Mouse (Mus musculus) MN1 (cell line): ENCODE measurements at regions not wholly inside any gene's neighbourhood (a gene's known extent, or its start where the extent isn't known, plus 50 kb on each side); places are given as distances from the start of the nearest gene placed in this dataset.
"Not testable (repeated sequence)": the region's sequence is repeated elsewhere in the genome, so short reads cannot be mapped to it uniquely, and the experiment has no call there.

Experiments used
- DNase-seq: peaks from one replicate; pipeline ENCODE4 v3.0.0-alpha.2; 2016; ENCODE audit warnings: low spot score

GRCm38 (mm10) chr5:102123285-102123684 lies 53.6 kb upstream of the Wdfy3 start:
- DNase-seq = no peak

GRCm38 (mm10) chr5:102126737-102127136 lies 57.0 kb upstream of the Wdfy3 start:
- no peak for DNase-seq

DNA sequence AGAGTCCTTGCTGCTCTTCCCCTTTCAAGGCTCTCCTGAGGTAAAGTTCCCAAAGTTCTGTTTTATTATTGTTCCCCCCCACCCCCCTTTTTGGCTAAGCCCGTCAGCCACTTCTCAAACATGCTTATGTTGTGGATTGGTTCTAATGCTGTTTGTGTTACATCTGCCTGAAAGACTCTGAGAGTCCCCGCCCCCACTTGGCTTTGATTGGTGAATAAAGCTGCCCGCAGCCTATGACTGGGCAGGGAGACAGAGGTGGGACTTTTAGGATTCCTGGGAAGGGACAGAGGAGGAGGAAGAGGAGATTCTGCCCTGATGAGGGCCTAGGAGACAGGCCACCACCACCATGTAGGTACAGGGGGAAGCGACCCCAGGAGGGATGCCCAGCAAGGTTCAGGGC lies 78.3 kb upstream of the Wdfy3 start:
- DNase-seq = no peak

GRCm38 (mm10) chr5:102149481-102150129 lies 79.9 kb upstream of the Wdfy3 start:
- DNase-seq = peak; percentile 58

DNA sequence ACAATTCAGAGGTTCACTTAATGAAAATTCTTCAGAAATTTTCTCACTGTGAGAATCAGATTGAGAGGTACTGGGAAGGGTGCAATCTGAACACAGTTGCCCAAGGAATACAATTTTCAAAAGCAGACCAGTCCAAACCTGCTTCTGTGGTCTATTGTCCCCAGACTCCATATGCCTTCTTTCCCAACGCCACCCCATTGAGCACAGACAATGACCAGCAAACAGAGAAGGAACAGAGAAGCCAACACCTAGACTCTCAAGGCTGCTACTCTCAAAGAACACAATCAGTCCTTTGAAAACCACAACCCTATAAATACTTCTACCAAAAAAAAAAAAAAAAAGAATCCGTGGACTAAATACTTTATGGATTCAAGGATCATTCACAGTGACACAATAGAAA lies 89.9 kb upstream of the Wdfy3 start:
- DNase-seq = no peak

GRCm38 (mm10) chr5:102167981-102168380 lies 98.3 kb upstream of the Wdfy3 start:
- DNase-seq = no peak

DNA sequence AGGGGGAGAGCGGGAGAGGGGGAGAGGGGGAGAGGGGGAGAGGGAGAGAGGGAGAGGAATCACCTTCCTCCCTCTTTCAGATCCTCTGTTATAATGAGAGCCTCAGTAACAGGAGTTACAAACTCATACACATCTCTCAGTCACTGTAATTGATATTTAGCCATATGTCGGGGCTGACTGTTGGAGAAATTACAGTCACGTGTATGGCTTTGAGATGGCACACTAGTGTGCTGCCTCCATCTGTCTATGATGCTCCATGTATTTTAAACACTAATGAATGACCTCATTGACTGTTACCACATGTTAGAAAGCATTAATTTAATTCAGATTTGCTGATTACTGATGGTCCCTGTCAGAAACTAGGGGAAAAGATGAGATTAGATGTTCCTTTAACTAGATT lies 102.1 kb upstream of the Wdfy3 start:
- no peak for DNase-seq

GRCm38 (mm10) chr5:102180250-102180649 lies 110.5 kb upstream of the Wdfy3 start:
- DNase-seq = no peak

- DNase-seq = not testable (repeated sequence)
Measured at GRCm38 (mm10) chr5:102188951-102189350, 119.2 kb upstream of the Wdfy3 start.

- no peak for DNase-seq
Measured at GRCm38 (mm10) chr5:102206456-102206855, 136.7 kb upstream of the Wdfy3 start.

- peak; percentile 47 for DNase-seq
Measured at GRCm38 (mm10) chr5:102206953-102207352, 137.2 kb upstream of the Wdfy3 start.

- no peak for DNase-seq
Measured at GRCm38 (mm10) chr5:102213145-102213544, 143.4 kb upstream of the Wdfy3 start.

DNA sequence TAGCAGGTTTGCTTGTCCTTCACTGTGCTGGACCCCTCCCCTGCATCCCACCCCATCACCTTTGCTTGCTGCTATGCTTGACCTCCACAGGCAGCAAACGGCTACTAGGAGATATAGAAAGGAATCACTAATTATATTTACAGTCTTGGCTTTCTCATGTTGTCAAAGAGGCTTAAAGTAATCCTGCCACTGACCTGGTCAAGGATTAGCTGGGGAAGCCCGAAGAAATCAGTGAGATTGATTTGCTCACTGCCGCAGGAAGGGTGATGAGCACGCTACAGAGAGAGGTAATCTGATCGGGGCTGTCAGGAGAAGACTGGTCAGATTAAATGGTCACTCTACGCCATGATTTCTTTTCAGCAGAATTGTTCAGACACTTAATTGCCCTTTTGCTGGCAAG lies 157.4 kb upstream of the Wdfy3 start:
- no peak for DNase-seq

DNA sequence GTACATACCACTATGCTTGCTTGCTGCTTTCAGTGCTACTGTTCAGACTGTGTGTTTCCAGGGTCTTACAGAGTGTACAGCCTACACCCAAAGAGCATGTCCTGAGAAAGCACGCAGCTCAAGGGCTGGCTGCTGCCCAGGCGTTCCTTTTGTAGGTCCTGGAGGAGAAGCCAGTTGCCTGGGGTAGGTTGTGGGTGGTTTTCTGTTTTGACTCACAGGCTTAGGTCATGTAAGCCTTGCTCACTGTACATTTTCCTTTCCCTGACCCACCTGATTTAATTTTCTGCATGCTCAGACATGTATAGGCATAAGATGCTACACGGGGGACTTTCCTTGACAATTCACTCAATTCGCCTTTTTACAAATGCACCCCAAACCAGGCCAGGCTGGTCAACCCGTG lies 172.9 kb upstream of the Wdfy3 start:
- no peak for DNase-seq

GRCm38 (mm10) chr5:102244706-102245105 lies 175.0 kb upstream of the Wdfy3 start:
- DNase-seq = no peak

DNA sequence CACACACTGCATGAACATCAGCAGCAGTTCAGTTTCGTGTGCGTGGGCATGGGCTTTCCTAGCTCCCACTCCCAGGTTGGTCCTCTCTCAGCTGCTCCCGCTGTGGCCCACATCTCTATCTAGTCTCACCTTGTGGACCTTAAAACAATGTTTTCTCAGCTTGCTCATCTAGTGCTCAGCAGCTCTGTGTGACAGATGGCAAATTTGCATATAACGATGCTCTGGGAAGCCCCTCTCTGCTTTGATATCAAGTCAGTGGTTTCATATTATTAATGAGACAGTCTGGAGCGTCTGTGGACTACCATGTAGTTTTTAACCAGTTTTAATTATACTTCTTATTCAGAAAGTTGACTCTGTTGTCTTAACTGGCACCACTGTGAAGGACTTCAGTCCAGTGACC lies 179.0 kb upstream of the Wdfy3 start:
- DNase-seq = no peak

- no peak for DNase-seq
Measured at GRCm38 (mm10) chr5:102251076-102251475, 181.4 kb upstream of the Wdfy3 start.

- DNase-seq = no peak
Measured at GRCm38 (mm10) chr5:102253786-102254185, 184.1 kb upstream of the Wdfy3 start.

DNA sequence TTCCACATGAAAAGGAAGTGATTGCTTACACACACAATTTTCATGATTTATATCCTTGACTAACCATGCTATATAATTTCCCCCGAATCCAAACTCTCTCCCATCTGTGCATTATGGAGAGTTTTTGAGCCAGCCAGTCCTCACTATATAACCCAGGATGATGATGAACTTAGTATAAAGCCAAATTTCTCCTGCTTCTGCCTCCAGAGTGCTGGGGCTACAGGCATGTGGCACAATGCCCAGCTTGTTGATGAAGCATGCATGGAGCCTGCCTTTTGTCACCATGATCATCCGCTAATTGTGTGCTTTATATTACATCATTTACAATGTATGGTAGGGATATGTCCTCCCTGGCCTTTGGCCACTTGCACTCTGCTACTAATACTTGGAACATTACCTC lies 187.4 kb upstream of the Wdfy3 start:
- DNase-seq = no peak

- no peak for DNase-seq
Measured at GRCm38 (mm10) chr5:102261621-102262020, 191.9 kb upstream of the Wdfy3 start.

GRCm38 (mm10) chr5:102266451-102266850 lies 196.7 kb upstream of the Wdfy3 start:
- DNase-seq = no peak

GRCm38 (mm10) chr5:102267150-102267549 lies 197.4 kb upstream of the Wdfy3 start:
- DNase-seq = no peak

DNA sequence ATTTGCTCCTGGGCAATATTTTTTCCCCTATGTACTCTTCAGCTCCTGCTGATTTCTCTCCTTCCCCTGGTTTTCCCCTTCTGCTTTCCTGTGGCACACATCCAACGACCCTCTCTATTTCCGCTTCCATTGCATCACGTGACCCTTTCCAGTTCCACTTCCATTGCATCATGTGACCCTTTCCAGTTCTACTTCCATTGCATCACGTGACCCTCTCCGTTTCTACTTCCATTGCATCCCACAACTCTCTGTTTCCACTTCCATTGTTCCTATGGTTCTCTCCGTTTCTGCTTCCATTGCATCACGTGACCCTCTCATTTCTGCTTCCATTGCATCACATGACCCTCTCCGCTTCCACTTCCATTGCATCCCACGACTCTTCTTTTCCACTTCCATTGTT lies 199.5 kb upstream of the Wdfy3 start:
- DNase-seq = no peak

DNA sequence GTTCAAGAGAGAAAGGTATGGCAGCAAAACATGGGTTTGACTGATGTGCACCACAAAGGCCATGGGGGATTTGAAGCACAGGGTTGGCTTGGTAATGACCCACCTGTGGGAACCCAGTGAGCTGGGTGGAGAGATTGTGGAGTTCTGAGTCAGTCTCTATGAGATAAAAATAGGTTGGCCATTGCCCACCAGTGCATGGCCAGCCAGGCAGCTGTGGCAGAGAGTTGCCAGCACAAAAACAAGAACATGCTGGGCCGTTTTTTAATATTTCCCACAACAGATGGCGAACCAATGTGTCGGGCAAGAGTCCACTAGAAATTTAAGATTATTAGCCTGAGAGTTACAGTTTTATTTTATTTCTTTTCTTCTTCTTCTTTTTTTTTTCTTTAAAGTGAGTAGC lies 205.6 kb upstream of the Arhgap24 start:
- no peak for DNase-seq

DNA sequence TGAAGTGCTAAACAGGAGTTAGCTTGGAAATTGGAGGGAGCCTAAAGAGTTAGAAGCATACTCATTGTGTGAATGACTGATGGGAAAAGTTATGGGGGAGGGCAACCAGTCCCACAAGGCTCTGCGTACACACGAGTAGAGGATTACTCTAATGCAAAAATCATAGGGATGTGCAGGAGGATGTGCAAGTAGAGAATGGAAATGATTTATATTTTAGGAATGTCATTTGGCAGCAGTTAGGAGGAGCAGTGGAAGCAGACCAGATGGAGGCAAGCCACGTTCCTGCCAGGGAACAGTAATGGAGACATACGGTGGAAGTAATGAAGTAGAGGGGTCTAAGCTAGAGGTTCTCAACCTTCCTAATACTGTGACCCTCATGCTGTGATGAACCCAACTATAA lies 194.1 kb upstream of the Arhgap24 start:
- no peak for DNase-seq
